Mouse (Mus musculus): ENCODE measurements around the gene A330070K13Rik. TPM values are rescaled to one million over a fixed set of nuclear protein-coding genes. Genes with fewer than 3 reads are reported as not detected.

Gene A330070K13Rik
- polyA plus RNA-seq, 2 experiments from 2014 or later = not detected

DNA sequence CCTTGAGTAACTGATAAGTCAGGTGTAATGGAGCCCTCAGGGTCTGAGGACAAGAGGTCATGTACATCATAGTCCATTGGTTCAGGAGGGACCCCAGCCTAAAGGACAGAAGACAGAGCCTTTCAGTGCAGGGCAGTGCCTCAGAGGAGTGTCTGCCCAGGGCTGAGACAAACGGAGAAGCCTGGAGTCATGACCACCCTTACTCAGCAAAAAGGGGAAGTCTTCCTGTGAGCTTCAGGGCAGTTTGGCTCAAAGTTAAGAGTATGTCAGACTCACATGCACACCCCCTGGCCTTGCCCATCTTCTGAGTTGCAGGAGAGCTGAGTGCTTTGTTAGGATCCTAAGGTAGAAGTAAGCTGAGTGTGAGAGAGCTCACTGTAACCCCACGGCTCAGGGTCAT, 54.5 kb downstream of the A330070K13Rik start:
- no peak for ATAC-seq

Other genes with a start within 250 kb of the A330070K13Rik start
- 1 to 10 TPM; 2.6 to 3.2 TPM for gene Kctd7, start 239.8 kb downstream of the A330070K13Rik start, polyA plus RNA-seq (2017; shearing (Covaris generic))
- 10 to 100 TPM; 21.4 to 32.6 TPM for gene Rabgef1, start 212.8 kb downstream of the A330070K13Rik start, polyA plus RNA-seq (2017; shearing (Covaris generic))
- 10 to 100 TPM; 13.8 to 15.1 TPM for gene Tmem248, start 167.6 kb downstream of the A330070K13Rik start, polyA plus RNA-seq (2017; shearing (Covaris generic))
- 100 to 1,000 TPM; 102 to 134 TPM for gene Sbds, start 129.1 kb downstream of the A330070K13Rik start, polyA plus RNA-seq (2017; shearing (Covaris generic))
- gene Tyw1, start 129.0 kb downstream of the A330070K13Rik start, polyA plus RNA-seq (2017; shearing (Covaris generic)) = 10 to 100 TPM; 31.6 to 36.5 TPM
- gene Caln1, start 15.2 kb downstream of the A330070K13Rik start, polyA plus RNA-seq (2017; shearing (Covaris generic)) = not detected

Data from activated CD4-positive, CD25-positive, alpha-beta regulatory T cell, adult 4 months (primary cell).